Mouse (Mus musculus) myocyte (in vitro differentiated cells): Measurements from ENCODE around the gene Saxo1. TPM values are rescaled to one million over a fixed set of nuclear protein-coding genes. Genes with fewer than 3 reads are reported as not detected.

ENCODE experiments used
- H3K27me3 ChIP-seq: one replicate; pipeline ENCODE4 v1.6.1; 2011; ENCODE audit not compliant: control insufficient read depth, insufficient read depth, insufficient read length
- H3K36me3 ChIP-seq: one replicate; pipeline ENCODE4 v1.6.1; 2011; ENCODE audit not compliant: control insufficient read depth, insufficient read depth
- H3K4me2 ChIP-seq: one replicate; pipeline ENCODE4 v1.6.1; 2011; ENCODE audit warnings: low read depth, control low read depth
- H3K4me3 ChIP-seq: one replicate; pipeline ENCODE4 v1.5.1; 2011; ENCODE audit warnings: mild to moderate bottlenecking, control low read depth, moderate library complexity
- H3K79me2 ChIP-seq: one replicate; pipeline ENCODE4 v1.6.1; 2011; ENCODE audit not compliant: control insufficient read depth, insufficient read depth
- H3ac ChIP-seq: one replicate; pipeline ENCODE4 v1.6.1; 2011; ENCODE audit not compliant: control insufficient read depth, insufficient read length
- CEBPB ChIP-seq: IDR thresholded peaks from 2 replicates; pipeline ENCODE4 v1.6.1; 2011; ENCODE audit warnings: mild to moderate bottlenecking, moderate library complexity; ENCODE audit not compliant: poor library complexity, insufficient read depth, severe bottlenecking
- E2F4 ChIP-seq: IDR thresholded peaks from one replicate; pipeline ENCODE4 v1.6.1; 2011; ENCODE audit warnings: mild to moderate bottlenecking, control low read depth, moderate library complexity; ENCODE audit not compliant: insufficient read depth
- MAX ChIP-seq: IDR thresholded peaks from one replicate; pipeline ENCODE4 v1.6.1; 2011; ENCODE audit warnings: low read depth, mild to moderate bottlenecking, control low read depth
- MYOD1 ChIP-seq, 3 experiments: IDR thresholded peaks; one replicate each; pipeline ENCODE4 v1.6.1; 2011; ENCODE audit warnings: control low read depth in 2 of 3, low read depth in 2 of 3, mild to moderate bottlenecking in 2 of 3, moderate library complexity in 1 of 3; ENCODE audit not compliant: insufficient read length in 2 of 3, control insufficient read depth in 1 of 3
- MYOG ChIP-seq, 3 experiments: IDR thresholded peaks; one replicate each; pipeline ENCODE4 v1.6.1; 2011; ENCODE audit warnings: control low read depth in 2 of 3, low read depth in 2 of 3, mild to moderate bottlenecking in 2 of 3; ENCODE audit not compliant: insufficient read length in 2 of 3, control insufficient read depth in 1 of 3, insufficient read depth in 1 of 3
- POLR2A ChIP-seq: IDR thresholded peaks from one replicate; pipeline ENCODE4 v1.6.1; 2011; ENCODE audit warnings: low read depth, mild to moderate bottlenecking, control low read depth, moderate library complexity; ENCODE audit not compliant: insufficient read length
- POLR2AphosphoS2 ChIP-seq: IDR thresholded peaks from one replicate; pipeline ENCODE4 v1.6.1; 2011; ENCODE audit warnings: low read depth, control low read depth; ENCODE audit not compliant: insufficient read length
- REST ChIP-seq: IDR thresholded peaks from one replicate; pipeline ENCODE4 v1.6.1; 2011; ENCODE audit warnings: mild to moderate bottlenecking, control low read depth, moderate library complexity; ENCODE audit not compliant: insufficient read depth, insufficient read length
- SRF ChIP-seq: IDR thresholded peaks from one replicate; pipeline ENCODE4 v1.6.1; 2011; ENCODE audit warnings: low read depth; ENCODE audit not compliant: control insufficient read depth, insufficient read length
- TCF12 ChIP-seq: IDR thresholded peaks from one replicate; pipeline ENCODE4 v1.6.1; 2011; ENCODE audit warnings: mild to moderate bottlenecking, control low read depth; ENCODE audit not compliant: poor library complexity, insufficient read depth, severe bottlenecking
- TCF3 ChIP-seq: IDR thresholded peaks from one replicate; pipeline ENCODE4 v1.6.1; 2011; ENCODE audit warnings: low read depth, control low read depth; ENCODE audit not compliant: insufficient read length
- USF1 ChIP-seq: IDR thresholded peaks from one replicate; pipeline ENCODE4 v1.6.1; 2011; ENCODE audit warnings: low read depth, mild to moderate bottlenecking, control low read depth, moderate library complexity
- polyA plus RNA-seq: library from polyadenylated mRNA; unstranded; fragments of >200 nt; fragmentation: generic; extraction: Trizol; gene quantifications from one replicate; pipeline ENCODE4 v1.2.1, GENCODE M21; 2012; ENCODE audit warnings: missing spikeins

The Saxo1 gene
- polyA plus RNA-seq, 1 experiment = not detected

DNA sequence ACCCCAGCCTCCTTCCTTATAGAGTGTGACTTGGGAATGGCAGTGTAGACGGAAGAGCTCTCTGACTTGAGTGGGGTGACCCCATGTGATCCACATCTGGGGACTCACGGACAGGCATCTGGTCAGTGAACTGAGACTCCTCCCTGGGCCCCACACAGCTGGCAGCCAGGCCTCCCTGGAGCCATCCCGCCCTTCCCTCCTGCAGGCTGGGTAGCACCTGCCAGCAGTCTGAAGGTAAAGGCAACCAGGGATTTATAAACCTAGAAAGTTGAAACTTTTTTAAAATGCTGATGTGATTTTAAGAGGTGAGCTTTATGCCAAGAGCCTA, 151.0 kb downstream of the Saxo1 start:
- Histone ChIP-seq H3K4me2 (no peak overlapping the region), H3ac (no peak overlapping the region), H3K36me3 (no peaks in the 10 kb centered on the region), H3K79me2 (no peaks in the 10 kb centered on the region), H3K27me3 (no peaks in the 10 kb centered on the region), H3K4me3 (no peak overlapping the region)
- TF ChIP-seq MYOG (IDR thresholded peaks at IDR 0.05; ENCODE audit: control insufficient read depth in 1 of 3, insufficient read depth in 1 of 3, insufficient read length in 2 of 3, low read depth in 2 of 3) (no peak), POLR2A (no peak)

DNA sequence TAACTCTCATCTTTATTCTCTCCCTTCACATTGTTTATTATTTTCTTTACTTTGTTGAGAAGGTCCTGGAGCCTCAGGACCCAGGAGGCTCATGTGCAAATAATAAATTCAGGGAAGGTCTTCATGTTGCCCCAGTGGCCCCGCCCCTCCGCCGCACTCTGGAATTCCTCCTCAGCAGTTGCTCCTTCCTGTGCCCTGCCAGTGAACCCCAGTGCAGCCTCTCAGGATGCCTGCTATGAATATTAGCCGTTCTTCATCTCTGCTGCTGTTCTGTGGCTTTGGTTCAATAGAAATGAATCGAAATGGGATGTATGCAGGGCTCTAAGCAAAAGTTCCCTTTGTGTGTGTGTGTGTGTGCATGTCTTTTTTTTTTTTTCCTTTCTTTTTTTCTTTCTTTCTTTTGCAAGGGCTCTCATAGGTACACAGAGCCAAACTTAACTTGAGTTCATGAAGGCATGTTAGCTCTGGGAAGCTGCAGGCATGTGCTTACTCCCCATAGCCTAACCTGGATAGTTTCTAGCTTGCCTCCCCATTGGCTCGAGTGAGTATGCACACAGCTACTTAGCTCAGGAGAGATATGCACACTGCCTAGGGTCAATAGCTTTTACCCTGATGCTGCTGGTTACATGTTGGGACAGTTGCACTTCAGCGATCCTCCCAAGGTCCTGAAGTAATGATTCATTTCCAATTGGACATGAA, 151.5 kb downstream of the Saxo1 start:
- Histone ChIP-seq H3K36me3 (no peaks in the 10 kb centered on the region), H3ac (no peak overlapping the region), H3K79me2 (no peaks in the 10 kb centered on the region), H3K4me3 (no peak overlapping the region), H3K27me3 (no peaks in the 10 kb centered on the region), H3K4me2 (no peak overlapping the region)
- TF ChIP-seq TCF12 (no peak), TCF3 (no peak), MYOD1 (IDR thresholded peaks at IDR 0.05; ENCODE audit: control insufficient read depth in 1 of 3, insufficient read length in 2 of 3, low read depth in 2 of 3) (no peak), USF1 (no peak)

DNA sequence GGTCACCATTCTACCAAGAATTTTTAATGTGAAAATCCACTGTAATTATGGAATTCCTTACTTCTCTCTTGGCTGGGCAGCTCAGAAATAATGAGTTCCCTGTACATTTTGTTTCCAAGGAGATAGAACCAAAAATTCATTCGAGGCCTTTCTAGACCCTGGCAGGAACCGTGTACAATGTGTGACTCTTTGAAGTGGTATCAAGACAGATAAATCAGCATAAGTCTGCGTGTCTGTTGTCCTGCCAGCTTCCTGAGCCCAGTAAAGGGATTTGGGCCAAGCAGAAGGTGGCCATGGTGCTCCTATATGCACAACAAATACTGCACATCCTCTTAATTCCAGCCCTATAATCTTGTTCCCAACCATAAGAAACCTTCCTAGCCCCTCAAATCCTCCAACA, 157.0 kb downstream of the Saxo1 start:
- Histone ChIP-seq H3K27me3 (no peaks in the 10 kb centered on the region), H3K4me2 (no peak overlapping the region), H3K4me3 (no peak overlapping the region), H3K79me2 (no peaks in the 10 kb centered on the region), H3K36me3 (no peaks in the 10 kb centered on the region), H3ac (no peak overlapping the region)
- TF ChIP-seq E2F4 = no peak
- TF ChIP-seq POLR2A = no peak
- TF ChIP-seq MAX = no peak
- no peak for TF ChIP-seq TCF3
- TF ChIP-seq MYOD1 (IDR thresholded peaks at IDR 0.05; ENCODE audit: control insufficient read depth in 1 of 3, insufficient read length in 2 of 3, low read depth in 2 of 3) = no peak
- no peak for TF ChIP-seq USF1

DNA sequence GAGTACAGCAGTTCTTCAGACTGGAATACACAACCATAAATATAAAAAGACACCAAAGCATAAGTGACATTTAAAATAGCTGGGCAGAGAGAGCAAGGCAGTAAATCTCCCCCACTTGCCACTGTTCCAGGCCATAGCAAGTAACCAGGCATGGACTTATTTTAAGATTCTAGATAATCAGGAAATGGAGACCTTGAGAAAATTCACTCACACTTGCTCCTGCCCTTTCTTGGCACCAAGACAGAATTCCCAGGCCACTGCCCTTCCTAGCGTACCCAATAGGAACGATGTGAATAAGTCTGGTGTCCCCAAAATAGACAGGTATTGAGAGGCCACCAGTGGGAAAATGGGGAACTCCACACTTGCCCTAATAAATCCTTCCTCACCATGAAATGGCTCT, 160.7 kb downstream of the Saxo1 start:
- H3K79me2 ChIP-seq = no peaks in the 10 kb centered on the region
- no peak overlapping the region for H3ac ChIP-seq
- TF ChIP-seq POLR2AphosphoS2 (no peak), E2F4 (no peak), TCF12 (no peak), SRF (no peak), MYOD1 (IDR thresholded peaks at IDR 0.05; ENCODE audit: control insufficient read depth in 1 of 3, insufficient read length in 2 of 3, low read depth in 2 of 3) (no peak), TCF3 (no peak), REST (no peak), USF1 (no peak), MYOG (IDR thresholded peaks at IDR 0.05; ENCODE audit: control insufficient read depth in 1 of 3, insufficient read depth in 1 of 3, insufficient read length in 2 of 3, low read depth in 2 of 3) (no peak), MAX (no peak)
- H3K4me3 ChIP-seq = no peak overlapping the region
- no peak overlapping the region for H3K4me2 ChIP-seq
- no peaks in the 10 kb centered on the region for H3K36me3 ChIP-seq
- no peaks in the 10 kb centered on the region for H3K27me3 ChIP-seq

DNA sequence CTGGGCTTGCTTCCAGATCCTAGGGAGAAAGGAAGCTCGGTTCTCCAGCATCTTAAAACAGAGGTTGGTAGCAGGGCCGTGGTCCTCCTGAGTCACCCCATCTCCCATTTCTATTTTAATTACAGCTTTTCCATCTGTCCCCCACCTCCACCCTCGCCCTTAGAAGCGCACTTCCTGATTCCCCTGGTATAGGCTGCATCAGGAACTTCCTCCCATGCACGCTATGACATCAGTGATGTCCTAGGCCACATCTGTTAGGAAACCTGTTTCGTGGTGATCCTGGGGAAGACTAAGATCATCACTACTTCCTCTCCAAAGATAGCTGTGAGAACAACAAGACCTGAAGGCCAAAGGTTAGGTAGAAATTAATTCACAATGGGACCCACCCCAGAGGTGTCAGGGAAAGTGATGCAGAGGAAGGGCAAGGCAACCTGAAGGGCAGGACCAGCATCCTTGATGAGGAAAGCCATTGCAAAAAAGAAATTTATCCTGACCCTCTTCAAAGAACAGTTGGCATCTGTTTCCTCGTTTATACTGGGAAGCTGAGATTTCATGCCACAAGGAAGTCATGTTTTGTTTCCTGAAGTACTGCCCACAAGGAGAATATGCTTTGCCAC, 161.3 kb downstream of the Saxo1 start:
- no peak overlapping the region for H3ac ChIP-seq
- H3K79me2 ChIP-seq = no peaks in the 10 kb centered on the region
- TF ChIP-seq MYOD1 (IDR thresholded peaks at IDR 0.05; ENCODE audit: control insufficient read depth in 1 of 3, insufficient read length in 2 of 3, low read depth in 2 of 3) (no peak), POLR2A (no peak), REST (no peak), POLR2AphosphoS2 (no peak), TCF12 (no peak), TCF3 (no peak), MAX (no peak)
- no peak overlapping the region for H3K4me3 ChIP-seq
- H3K4me2 ChIP-seq = no peak overlapping the region
- no peaks in the 10 kb centered on the region for H3K27me3 ChIP-seq
- H3K36me3 ChIP-seq = no peaks in the 10 kb centered on the region

DNA sequence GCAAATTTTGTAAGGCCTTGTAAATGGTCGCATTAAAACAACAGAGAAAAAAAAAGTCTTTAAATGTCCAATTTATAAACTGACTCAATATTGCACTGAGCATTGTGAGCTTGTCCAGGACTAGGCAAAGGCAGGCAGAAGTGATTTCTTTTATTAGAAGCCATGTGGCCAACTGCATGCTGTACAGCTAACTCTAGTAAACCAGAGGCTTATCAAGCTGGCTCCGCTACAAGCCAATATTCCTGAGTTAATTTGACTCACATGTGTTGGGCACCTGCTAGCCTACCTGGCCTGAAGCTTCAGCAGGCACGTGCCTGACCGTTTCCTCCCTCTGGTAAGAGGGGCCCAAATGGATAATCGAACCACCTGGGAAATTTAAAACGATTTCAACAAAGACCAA, 162.5 kb downstream of the Saxo1 start:
- Histone ChIP-seq H3ac (no peak overlapping the region), H3K27me3 (no peaks in the 10 kb centered on the region)
- TF ChIP-seq MYOD1 (IDR thresholded peaks at IDR 0.05; ENCODE audit: control insufficient read depth in 1 of 3, insufficient read length in 2 of 3, low read depth in 2 of 3) (no peak), POLR2A (no peak), REST (no peak), SRF (no peak), MYOG (IDR thresholded peaks at IDR 0.05; ENCODE audit: control insufficient read depth in 1 of 3, insufficient read depth in 1 of 3, insufficient read length in 2 of 3, low read depth in 2 of 3) (no peak), USF1 (no peak), TCF12 (no peak), TCF3 (no peak), E2F4 (no peak), POLR2AphosphoS2 (no peak), MAX (no peak), CEBPB (no peak)

More for the DNA sequence above, 162.5 kb downstream of the Saxo1 start:
- Histone ChIP-seq H3K4me3 (no peak overlapping the region), H3K4me2 (no peak overlapping the region), H3K36me3 (no peaks in the 10 kb centered on the region), H3K79me2 (no peaks in the 10 kb centered on the region)
